Mouse (Mus musculus) liver, adult 2 months (tissue): Measurements from ENCODE around the gene Flcn. TPM values are rescaled to one million over a fixed set of nuclear protein-coding genes. Genes with fewer than 3 reads are reported as not detected.

Source experiments
- DNase-seq: peaks from one replicate; pipeline ENCODE4 v3.0.0-alpha.2; 2011; ENCODE audit warnings: low read depth, low spot score; ENCODE audit errors: extremely low read depth
- H3K27ac ChIP-seq: fragments of 200-500 bp; replicated peaks from 2 replicates; pipeline ENCODE4 v1.5.1; 2012; ENCODE audit warnings: low read depth, mild to moderate bottlenecking, control low read depth, inconsistent platforms, low read length; ENCODE audit not compliant: insufficient read depth
- H3K27me3 ChIP-seq: fragments of 200-500 bp; 2 replicates; pipeline ENCODE4 v1.6.1; 2012; ENCODE audit warnings: mild to moderate bottlenecking, moderate library complexity, low read length, inconsistent platforms; ENCODE audit not compliant: control insufficient read depth, insufficient read depth
- H3K36me3 ChIP-seq: fragments of 200-500 bp; 2 replicates; pipeline ENCODE4 v1.6.1; 2012; ENCODE audit warnings: low read length, inconsistent platforms; ENCODE audit not compliant: control insufficient read depth, insufficient read depth
- H3K4me1 ChIP-seq: fragments of 200-500 bp; 2 replicates; pipeline ENCODE4 v1.6.1; 2011; ENCODE audit warnings: low read length; ENCODE audit not compliant: control insufficient read depth, insufficient read depth
- H3K4me3 ChIP-seq: fragments of 200-500 bp; 2 replicates; pipeline ENCODE4 v1.5.1; 2011; ENCODE audit warnings: low read depth, mild to moderate bottlenecking, control low read depth, low read length, moderate library complexity; ENCODE audit not compliant: insufficient read depth
- H3K79me2 ChIP-seq: fragments of 200-500 bp; 2 replicates; pipeline ENCODE4 v1.6.1; 2012; ENCODE audit warnings: inconsistent platforms, mild to moderate bottlenecking, low read length, moderate library complexity; ENCODE audit not compliant: control insufficient read depth, insufficient read depth
- H3K9ac ChIP-seq: fragments of 200-500 bp; 2 replicates; pipeline ENCODE4 v1.6.1; 2012; ENCODE audit warnings: low read depth, mild to moderate bottlenecking, control low read depth, inconsistent platforms, low read length
- CTCF ChIP-seq: fragments of 200-500 bp; IDR thresholded peaks from 2 replicates; pipeline ENCODE4 v1.5.1; 2011; ENCODE audit warnings: low read depth, low read length, control low read depth
- POLR2A ChIP-seq: fragments of 200-500 bp; IDR thresholded peaks from 2 replicates; pipeline ENCODE4 v1.6.1; 2011; ENCODE audit warnings: low read length, control low read depth; ENCODE audit not compliant: insufficient read depth; ENCODE audit errors: extremely low read depth
- WGBS: fragments of 180-500 bp; shearing (Covaris S2); methylation state at CpG from one replicate; pipeline ENCODE4 v1.1.7; 2018; 5-methylcytosine and 5-hydroxymethylcytosine counted together
- polyA plus RNA-seq: library from polyadenylated mRNA; depleted of rRNA; stranded (reverse); fragments of >200 nt; gene quantifications from 2 replicates; pipeline ENCODE4 v1.2.3, GENCODE M21; 2012
- total RNA-seq: library from RNA; depleted of rRNA; stranded (reverse); fragments of >200 nt; gene quantifications from 2 replicates; pipeline ENCODE4 v1.2.3, GENCODE M21; 2014

Flcn gene
- total and polyA plus RNA-seq, 2 experiments = 24.6 to 31.4 TPM

- H3K4me3 ChIP-seq = no peak overlapping the region
- no peaks in the 10 kb centered on the region for H3K4me1 ChIP-seq
- 72% methylated on average over 9 of the region's 9 CpGs for WGBS
- H3K36me3 ChIP-seq = peaks cover 20% of the 10 kb centered on the region
- DNase-seq = no peak
- H3K9ac ChIP-seq = no peak overlapping the region
- no peak for TF ChIP-seq POLR2A
- TF ChIP-seq CTCF = no peak
- no peaks in the 10 kb centered on the region for H3K79me2 ChIP-seq
- no peaks in the 10 kb centered on the region for H3K27me3 ChIP-seq
- no peak overlapping the region for H3K27ac ChIP-seq
Observed at GRCm38 (mm10) chr11:59758191-59758985, 51.4 kb downstream of the Flcn start.

DNA sequence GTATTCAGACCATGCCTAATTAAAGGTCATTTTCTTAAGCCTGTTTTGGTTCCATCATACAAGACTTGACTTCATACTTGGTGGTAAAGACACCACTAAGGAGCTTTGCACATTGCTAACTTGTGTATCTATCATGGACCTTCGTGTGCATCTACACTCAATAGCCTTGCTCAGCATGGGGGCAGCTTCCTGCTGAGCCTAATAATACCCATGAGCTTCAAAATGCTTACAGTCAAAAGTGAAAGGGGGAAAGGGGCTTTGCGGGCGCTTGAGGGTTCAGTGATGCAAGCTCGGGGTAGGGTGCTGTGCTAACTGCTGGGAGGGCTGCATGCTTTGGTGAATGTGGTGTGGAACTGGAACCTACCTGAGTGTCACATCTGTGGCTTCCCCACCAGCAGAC is 53.5 kb downstream of the Flcn start:
- no peak for TF ChIP-seq POLR2A
- no peak for TF ChIP-seq CTCF
- Histone ChIP-seq H3K27ac (no peak overlapping the region), H3K4me3 (no peak overlapping the region), H3K79me2 (no peaks in the 10 kb centered on the region), H3K36me3 (peaks cover 32% of the 10 kb centered on the region), H3K4me1 (no peaks in the 10 kb centered on the region), H3K9ac (no peak overlapping the region), H3K27me3 (no peaks in the 10 kb centered on the region)
- no peak for DNase-seq
- WGBS = 91% methylated on average over 4 of the region's 4 CpGs

DNA sequence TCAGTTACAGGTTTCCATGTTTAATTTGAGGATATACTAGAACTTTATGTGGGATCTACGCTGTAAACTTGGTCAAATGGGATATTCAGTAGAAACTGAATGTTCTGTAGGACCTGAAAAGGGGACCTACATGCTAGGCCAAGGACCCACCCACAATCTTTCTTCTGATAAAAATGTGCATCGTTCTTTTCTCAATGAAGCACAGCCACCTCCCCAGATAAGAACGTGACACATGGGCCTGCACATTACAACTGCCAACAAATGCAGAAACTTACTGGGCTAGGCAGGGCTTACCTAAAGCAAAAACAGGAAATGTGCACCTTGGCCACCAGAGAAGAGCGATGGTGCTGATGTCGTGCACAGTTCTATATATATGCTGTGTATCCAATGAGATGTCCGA is 55.3 kb downstream of the Flcn start:
- no peaks in the 10 kb centered on the region for H3K27me3 ChIP-seq
- no peak overlapping the region for H3K27ac ChIP-seq
- no peak overlapping the region for H3K4me3 ChIP-seq
- H3K36me3 ChIP-seq = peaks cover 41% of the 10 kb centered on the region
- H3K79me2 ChIP-seq = no peaks in the 10 kb centered on the region
- TF ChIP-seq POLR2A (no peak), CTCF (no peak)
- DNase-seq = no peak
- H3K9ac ChIP-seq = no peak overlapping the region
- H3K4me1 ChIP-seq = no peaks in the 10 kb centered on the region
- 92% methylated on average over 6 of the region's 6 CpGs for WGBS

- Histone ChIP-seq H3K27me3 (no peaks in the 10 kb centered on the region), H3K4me1 (no peaks in the 10 kb centered on the region), H3K36me3 (peaks cover 35% of the 10 kb centered on the region), H3K27ac (no peak overlapping the region), H3K9ac (no peak overlapping the region), H3K79me2 (no peaks in the 10 kb centered on the region), H3K4me3 (no peak overlapping the region)
- WGBS = 92% methylated on average over 3 of the region's 3 CpGs
- TF ChIP-seq POLR2A = no peak
- TF ChIP-seq CTCF = no peak
- DNase-seq = no peak
Observed at GRCm38 (mm10) chr11:59749050-59749449, 60.8 kb downstream of the Flcn start.

DNA sequence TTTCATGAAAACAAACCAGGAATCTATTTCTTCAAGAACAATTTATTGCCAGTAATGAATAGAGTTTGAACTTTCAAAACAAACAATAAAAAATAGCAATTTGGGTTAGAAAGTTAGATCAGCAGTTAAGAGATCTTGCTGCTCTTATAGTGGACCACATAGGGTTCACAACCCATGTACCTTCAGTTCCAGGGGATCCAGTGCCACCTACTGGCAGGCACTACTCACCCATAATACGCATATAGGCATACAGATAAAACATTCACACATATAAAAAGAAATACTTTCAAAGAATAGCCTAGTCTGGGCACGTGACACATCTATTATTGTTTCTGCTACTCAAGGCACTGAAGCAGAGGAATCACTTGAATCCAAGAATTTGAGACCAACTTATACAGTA is 63.2 kb downstream of the Flcn start:
- peaks cover 24% of the 10 kb centered on the region for H3K36me3 ChIP-seq
- no peak overlapping the region for H3K27ac ChIP-seq
- TF ChIP-seq CTCF (peak; percentile 54; the same call in 1 of the 2 replicates), POLR2A (no peak)
- no peaks in the 10 kb centered on the region for H3K79me2 ChIP-seq
- H3K4me1 ChIP-seq = no peaks in the 10 kb centered on the region
- H3K27me3 ChIP-seq = no peaks in the 10 kb centered on the region
- no peak overlapping the region for H3K4me3 ChIP-seq
- DNase-seq = peak; percentile 40
- no peak overlapping the region for H3K9ac ChIP-seq
- WGBS = 85% methylated on average over 2 of the region's 2 CpGs

- Histone ChIP-seq H3K27me3 (no peaks in the 10 kb centered on the region), H3K27ac (no peak overlapping the region), H3K79me2 (no peaks in the 10 kb centered on the region), H3K36me3 (peaks cover 24% of the 10 kb centered on the region; the same call in 1 of the 2 replicates), H3K4me1 (no peaks in the 10 kb centered on the region), H3K4me3 (no peak overlapping the region), H3K9ac (no peak overlapping the region)
- 67% methylated on average over 5 of the region's 5 CpGs for WGBS
- TF ChIP-seq POLR2A = no peak
- no peak for DNase-seq
Observed at GRCm38 (mm10) chr11:59745851-59746250, 64.0 kb downstream of the Flcn start.
